Mouse (Mus musculus) midbrain, embryonic 11.5 days (tissue): ENCODE measurements around the gene Hyal3. TPM values are rescaled to one million over a fixed set of nuclear protein-coding genes. Genes with fewer than 3 reads are reported as not detected.

Experiments
- ATAC-seq: fragments of 200-750 bp; cut with Nextera tagmentation; 2 replicates; pipeline ENCODE4 v1.8.0; 2017; ENCODE audit warnings: moderate TSS enrichment, moderate library complexity; ENCODE audit not compliant: low FRiP score
- DNase-seq: peaks from one replicate; pipeline ENCODE4 v3.0.0; 2015; ENCODE audit warnings: low spot score; ENCODE audit errors: missing footprints
- H3K27ac ChIP-seq: fragments of 300-500 bp; sonication (generic); 2 replicates; pipeline ENCODE4 v1.5.1; 2014; ENCODE audit warnings: low read depth, low read length
- H3K27me3 ChIP-seq: fragments of 300-500 bp; sonication (generic); 2 replicates; pipeline ENCODE4 v1.6.1; 2014; ENCODE audit warnings: mild to moderate bottlenecking, low read length, moderate library complexity, mixed read lengths; ENCODE audit not compliant: control insufficient read depth, insufficient read depth
- H3K36me3 ChIP-seq: fragments of 300-500 bp; sonication (generic); 2 replicates; pipeline ENCODE4 v1.6.1; 2014; ENCODE audit warnings: mild to moderate bottlenecking, low read length, moderate library complexity, mixed read lengths; ENCODE audit not compliant: control insufficient read depth, insufficient read depth
- H3K4me1 ChIP-seq: fragments of 300-500 bp; sonication (generic); 2 replicates; pipeline ENCODE4 v1.6.1; 2014; ENCODE audit warnings: low read length; ENCODE audit not compliant: control insufficient read depth, insufficient read depth
- H3K4me2 ChIP-seq: fragments of 300-500 bp; sonication (generic); 2 replicates; pipeline ENCODE4 v1.6.1; 2014; ENCODE audit warnings: mild to moderate bottlenecking, moderate library complexity
- H3K4me3 ChIP-seq: fragments of 300-500 bp; sonication (generic); 2 replicates; pipeline ENCODE4 v1.5.1; 2014; ENCODE audit warnings: low read depth, low read length
- H3K9ac ChIP-seq: fragments of 300-500 bp; sonication (generic); 2 replicates; pipeline ENCODE4 v1.6.1; 2014; ENCODE audit warnings: low read length
- H3K9me3 ChIP-seq: fragments of 300-500 bp; sonication (generic); 2 replicates; pipeline ENCODE4 v1.6.1; 2016; ENCODE audit warnings: low read length; ENCODE audit not compliant: control insufficient read depth
- WGBS: fragments of 180-500 bp; shearing (Covaris S2); extraction: QIAGEN DNeasy Blood & Tissue Kit; methylation state at CpG from one replicate; pipeline ENCODE4 v1.1.7; 2014; 5-methylcytosine and 5-hydroxymethylcytosine counted together
- polyA plus RNA-seq: library from polyadenylated mRNA; unstranded; fragments of >200 nt; fragmentation: Nextera tagmentation; extraction: Ambion mirVana; gene quantifications from 2 replicates; pipeline ENCODE4 v1.2.1, GENCODE M21; 2014

The Hyal3 gene
- polyA plus RNA-seq, 1 experiment from 2014 or later, result 0.33 TPM

- Histone ChIP-seq H3K4me1 (peaks cover 65% of the 10 kb centered on the region), H3K4me3 (0 out of 2 replicates have a peak overlapping the region, but pooled peaks have one; percentile 13), H3K27me3 (no peaks in the 10 kb centered on the region), H3K9me3 (no peaks in the 10 kb centered on the region), H3K27ac (peak overlapping the region; percentile 100), H3K36me3 (no peaks in the 10 kb centered on the region; the same call in none of the 2 replicates), H3K4me2 (peak overlapping the region; percentile 97), H3K9ac (peak overlapping the region; percentile 74)
- 0% methylated on average over 2 of the region's 2 CpGs for WGBS
- ATAC-seq (peak; percentile 86), DNase-seq (peak; percentile 99)
Measured at GRCm38 (mm10) chr9:107626844-107627277, 46.2 kb downstream of the Hyal3 start.

- H3K36me3 ChIP-seq, result no peaks in the 10 kb centered on the region; the same call in none of the 2 replicates
- DNase-seq, result peak; percentile 93
- H3K4me3 ChIP-seq, result peak overlapping the region; percentile 9; the same call in 1 of the 2 replicates
- no peak for ATAC-seq
- peak overlapping the region; percentile 97 for H3K4me2 ChIP-seq
- WGBS, result 16% methylated on average over 20 of the region's 20 CpGs
- peak overlapping the region; percentile 100 for H3K27ac ChIP-seq
- H3K9me3 ChIP-seq, result no peaks in the 10 kb centered on the region
- peaks cover 72% of the 10 kb centered on the region for H3K4me1 ChIP-seq
- H3K9ac ChIP-seq, result peak overlapping the region; percentile 74
- no peaks in the 10 kb centered on the region for H3K27me3 ChIP-seq
Measured at GRCm38 (mm10) chr9:107627387-107628255, 47.0 kb downstream of the Hyal3 start.

GRCm38 (mm10) chr9:107628721-107629410 is 48.2 kb downstream of the Hyal3 start:
- H3K9ac ChIP-seq, result peak overlapping the region; percentile 85
- H3K27ac ChIP-seq, result peak overlapping the region; percentile 100
- no peaks in the 10 kb centered on the region for H3K27me3 ChIP-seq
- peak overlapping the region; percentile 4; the same call in 1 of the 2 replicates for H3K4me3 ChIP-seq
- peak overlapping the region; percentile 97 for H3K4me2 ChIP-seq
- DNase-seq (peak; percentile 86), ATAC-seq (no peak)
- no peaks in the 10 kb centered on the region for H3K9me3 ChIP-seq
- H3K36me3 ChIP-seq, result no peaks in the 10 kb centered on the region; the same call in none of the 2 replicates
- 30% methylated on average over 15 of the region's 15 CpGs for WGBS
- H3K4me1 ChIP-seq, result peaks cover 78% of the 10 kb centered on the region

GRCm38 (mm10) chr9:107629411-107629730 is 48.8 kb downstream of the Hyal3 start:
- Histone ChIP-seq H3K27me3 (no peaks in the 10 kb centered on the region), H3K36me3 (no peaks in the 10 kb centered on the region; the same call in none of the 2 replicates), H3K9me3 (no peaks in the 10 kb centered on the region), H3K4me1 (peaks cover 78% of the 10 kb centered on the region), H3K9ac (peak overlapping the region; percentile 85), H3K4me3 (peak overlapping the region; percentile 28; the same call in 1 of the 2 replicates), H3K4me2 (peak overlapping the region; percentile 97), H3K27ac (peak overlapping the region; percentile 100)
- WGBS, result 27% methylated on average over 4 of the region's 4 CpGs
- DNase-seq, result peak; percentile 81
- ATAC-seq, result no peak

- H3K4me3 ChIP-seq, result peak overlapping the region; percentile 28
- WGBS, result 7% methylated on average over 14 of the region's 14 CpGs
- H3K9me3 ChIP-seq, result no peaks in the 10 kb centered on the region
- peaks cover 78% of the 10 kb centered on the region for H3K4me1 ChIP-seq
- peak overlapping the region; percentile 85 for H3K9ac ChIP-seq
- no peaks in the 10 kb centered on the region for H3K27me3 ChIP-seq
- no peak for DNase-seq
- peak overlapping the region; percentile 100 for H3K27ac ChIP-seq
- H3K4me2 ChIP-seq, result peak overlapping the region; percentile 97
- H3K36me3 ChIP-seq, result no peaks in the 10 kb centered on the region; the same call in none of the 2 replicates
- ATAC-seq, result peak; percentile 8; the same call in 1 of the 2 replicates
Measured at GRCm38 (mm10) chr9:107629901-107630425, 49.3 kb downstream of the Hyal3 start.

GRCm38 (mm10) chr9:107630576-107630975 is 50.0 kb downstream of the Hyal3 start:
- Histone ChIP-seq H3K4me1 (peaks cover 76% of the 10 kb centered on the region), H3K27me3 (no peaks in the 10 kb centered on the region), H3K4me2 (peak overlapping the region; percentile 97), H3K9ac (peak overlapping the region; percentile 85), H3K4me3 (peak overlapping the region; percentile 28), H3K27ac (peak overlapping the region; percentile 100), H3K9me3 (no peaks in the 10 kb centered on the region), H3K36me3 (no peaks in the 10 kb centered on the region; the same call in 1 of the 2 replicates)
- ATAC-seq (peak; percentile 61), DNase-seq (peak; percentile 98)
- 1% methylated on average over 4 of the region's 4 CpGs for WGBS

GRCm38 (mm10) chr9:107631311-107631826 is 50.8 kb downstream of the Hyal3 start:
- ATAC-seq (no peak), DNase-seq (peak; percentile 91)
- Histone ChIP-seq H3K4me2 (peak overlapping the region; percentile 97), H3K27ac (peak overlapping the region; percentile 100), H3K9me3 (no peaks in the 10 kb centered on the region), H3K4me3 (peak overlapping the region; percentile 67), H3K27me3 (no peaks in the 10 kb centered on the region), H3K4me1 (peaks cover 76% of the 10 kb centered on the region), H3K9ac (peak overlapping the region; percentile 85), H3K36me3 (no peaks in the 10 kb centered on the region; the same call in 1 of the 2 replicates)
- 30% methylated on average over 9 of the region's 9 CpGs for WGBS

GRCm38 (mm10) chr9:107631861-107632260 is 51.2 kb downstream of the Hyal3 start:
- H3K4me3 ChIP-seq, result peak overlapping the region; percentile 67
- 63% methylated on average over 8 of the region's 8 CpGs for WGBS
- peaks cover 74% of the 10 kb centered on the region for H3K4me1 ChIP-seq
- peak overlapping the region; percentile 100 for H3K27ac ChIP-seq
- H3K36me3 ChIP-seq, result no peaks in the 10 kb centered on the region; the same call in 1 of the 2 replicates
- H3K4me2 ChIP-seq, result peak overlapping the region; percentile 97
- peak overlapping the region; percentile 85 for H3K9ac ChIP-seq
- no peaks in the 10 kb centered on the region for H3K27me3 ChIP-seq
- DNase-seq (no peak), ATAC-seq (no peak)
- no peaks in the 10 kb centered on the region for H3K9me3 ChIP-seq
